Mouse (Mus musculus): ENCODE results near the gene 9130023H24Rik. TPM values are rescaled to one million over a fixed set of nuclear protein-coding genes. Genes with fewer than 3 reads are reported as not detected.

9130023H24Rik gene
- 7.4 and 8.7 TPM in 2 replicates for polyA plus RNA-seq (2014; fragmentation: Nextera tagmentation; extraction: Ambion mirVana)

GRCm38 (mm10) chr7:128237927-128238778, at the start of gene 9130023H24Rik:
Gene 9130023H24Rik (minus strand): TSS chr7:128238031.
- under 1% methylated on average over 67 of the region's 72 CpGs for WGBS

GRCm38 (mm10) chr7:128285060-128285459, 47.2 kb upstream of the 9130023H24Rik start:
- Histone ChIP-seq H3K27ac (no peak overlapping the region), H3K9me3 (ENCODE audit: control insufficient read depth, low read length) (no peaks in the 10 kb centered on the region), H3K27me3 (ENCODE audit: control insufficient read depth, insufficient read depth, low read length) (no peaks in the 10 kb centered on the region), H3K36me3 (replicated peaks; ENCODE audit: control insufficient read depth, insufficient read depth) (peaks cover 25% of the 10 kb centered on the region), H3K4me1 (replicated peaks; ENCODE audit: control insufficient read depth, insufficient read depth, low read length) (no peaks in the 10 kb centered on the region), H3K9ac (no peak overlapping the region), H3K4me3 (replicated peaks; ENCODE audit: low read length) (no peak overlapping the region), H3K4me2 (replicated peaks) (no peak overlapping the region)
- no peak for ATAC-seq (ENCODE audit: low FRiP score)
- DNase-seq (ENCODE audit: low spot score): no peak
- WGBS: 86% methylated on average over 8 of the region's 8 CpGs

More at GRCm38 (mm10) chr7:128237927-128238778, at the start of gene 9130023H24Rik:
- DNase-seq (ENCODE audit: low spot score): peak; percentile 100
- Histone ChIP-seq H3K27me3 (ENCODE audit: control insufficient read depth, insufficient read depth, low read length) (no peaks in the 10 kb centered on the region), H3K36me3 (replicated peaks; ENCODE audit: control insufficient read depth, insufficient read depth) (peaks cover 39% of the 10 kb centered on the region), H3K27ac (peak within 1 kb of the TSS; percentile 99), H3K4me1 (replicated peaks; ENCODE audit: control insufficient read depth, insufficient read depth, low read length) (peaks cover 16% of the 10 kb centered on the region; the same call in 1 of the 2 replicates), H3K4me2 (replicated peaks) (peak within 1 kb of the TSS; percentile 66), H3K9ac (peak within 1 kb of the TSS; percentile 80), H3K4me3 (replicated peaks; ENCODE audit: low read length) (peak within 1 kb of the TSS; percentile 52), H3K9me3 (ENCODE audit: control insufficient read depth, low read length) (no peaks in the 10 kb centered on the region)
- ATAC-seq (ENCODE audit: low FRiP score): peak; percentile 93

GRCm38 (mm10) chr7:128284047-128284446, 46.2 kb upstream of the 9130023H24Rik start:
- H3K9me3 ChIP-seq (ENCODE audit: control insufficient read depth, low read length): no peaks in the 10 kb centered on the region
- H3K9ac ChIP-seq: no peak overlapping the region
- H3K27me3 ChIP-seq (ENCODE audit: control insufficient read depth, insufficient read depth, low read length): no peaks in the 10 kb centered on the region
- DNase-seq (ENCODE audit: low spot score): no peak
- no peak overlapping the region for H3K27ac ChIP-seq
- 46% methylated on average over 5 of the region's 5 CpGs for WGBS
- H3K4me3 ChIP-seq (replicated peaks; ENCODE audit: low read length): no peak overlapping the region
- no peak overlapping the region for H3K4me2 ChIP-seq (replicated peaks)
- no peak for ATAC-seq (ENCODE audit: low FRiP score)
- H3K36me3 ChIP-seq (replicated peaks; ENCODE audit: control insufficient read depth, insufficient read depth): peaks cover 30% of the 10 kb centered on the region
- no peaks in the 10 kb centered on the region for H3K4me1 ChIP-seq (replicated peaks; ENCODE audit: control insufficient read depth, insufficient read depth, low read length)

GRCm38 (mm10) chr7:128282532-128283244, 44.9 kb upstream of the 9130023H24Rik start:
- DNase-seq (ENCODE audit: low spot score): no peak
- WGBS: 10% methylated on average over 7 of the region's 7 CpGs

GRCm38 (mm10) chr7:128281765-128282164, 43.9 kb upstream of the 9130023H24Rik start:
- ATAC-seq (ENCODE audit: low FRiP score) (no peak), DNase-seq (ENCODE audit: low spot score) (no peak)
- Histone ChIP-seq H3K9me3 (ENCODE audit: control insufficient read depth, low read length) (no peaks in the 10 kb centered on the region), H3K4me2 (replicated peaks) (no peak overlapping the region), H3K4me1 (replicated peaks; ENCODE audit: control insufficient read depth, insufficient read depth, low read length) (no peaks in the 10 kb centered on the region), H3K9ac (no peak overlapping the region), H3K36me3 (replicated peaks; ENCODE audit: control insufficient read depth, insufficient read depth) (peaks cover 19% of the 10 kb centered on the region), H3K27me3 (ENCODE audit: control insufficient read depth, insufficient read depth, low read length) (no peaks in the 10 kb centered on the region), H3K4me3 (replicated peaks; ENCODE audit: low read length) (no peak overlapping the region), H3K27ac (no peak overlapping the region)
- WGBS: 81% methylated on average over 11 of the region's 11 CpGs

More at GRCm38 (mm10) chr7:128282532-128283244, 44.9 kb upstream of the 9130023H24Rik start:
- ATAC-seq (ENCODE audit: low FRiP score): no peak
- Histone ChIP-seq H3K4me2 (replicated peaks) (no peak overlapping the region), H3K27me3 (ENCODE audit: control insufficient read depth, insufficient read depth, low read length) (no peaks in the 10 kb centered on the region), H3K36me3 (replicated peaks; ENCODE audit: control insufficient read depth, insufficient read depth) (peaks cover 27% of the 10 kb centered on the region), H3K4me3 (replicated peaks; ENCODE audit: low read length) (no peak overlapping the region), H3K4me1 (replicated peaks; ENCODE audit: control insufficient read depth, insufficient read depth, low read length) (no peaks in the 10 kb centered on the region), H3K27ac (no peak overlapping the region), H3K9me3 (ENCODE audit: control insufficient read depth, low read length) (no peaks in the 10 kb centered on the region), H3K9ac (no peak overlapping the region)

- H3K27ac ChIP-seq: no peak overlapping the region
- H3K9ac ChIP-seq: no peak overlapping the region
- ATAC-seq (ENCODE audit: low FRiP score) (no peak), DNase-seq (ENCODE audit: low spot score) (no peak)
- no peaks in the 10 kb centered on the region for H3K9me3 ChIP-seq (ENCODE audit: control insufficient read depth, low read length)
- H3K36me3 ChIP-seq (replicated peaks; ENCODE audit: control insufficient read depth, insufficient read depth): peaks cover 30% of the 10 kb centered on the region
- 91% methylated on average over 4 of the region's 4 CpGs for WGBS
- H3K4me2 ChIP-seq (replicated peaks): no peak overlapping the region
- H3K4me1 ChIP-seq (replicated peaks; ENCODE audit: control insufficient read depth, insufficient read depth, low read length): no peaks in the 10 kb centered on the region
- no peak overlapping the region for H3K4me3 ChIP-seq (replicated peaks; ENCODE audit: low read length)
- no peaks in the 10 kb centered on the region for H3K27me3 ChIP-seq (ENCODE audit: control insufficient read depth, insufficient read depth, low read length)
Measured at GRCm38 (mm10) chr7:128279750-128280149, 41.9 kb upstream of the 9130023H24Rik start.

GRCm38 (mm10) chr7:128276051-128276450, 38.2 kb upstream of the 9130023H24Rik start:
- Histone ChIP-seq H3K9me3 (ENCODE audit: control insufficient read depth, low read length) (no peaks in the 10 kb centered on the region), H3K27ac (no peak overlapping the region), H3K4me3 (replicated peaks; ENCODE audit: low read length) (no peak overlapping the region), H3K4me1 (replicated peaks; ENCODE audit: control insufficient read depth, insufficient read depth, low read length) (no peaks in the 10 kb centered on the region), H3K4me2 (replicated peaks) (no peak overlapping the region), H3K27me3 (ENCODE audit: control insufficient read depth, insufficient read depth, low read length) (no peaks in the 10 kb centered on the region), H3K9ac (no peak overlapping the region), H3K36me3 (replicated peaks; ENCODE audit: control insufficient read depth, insufficient read depth) (peaks cover 64% of the 10 kb centered on the region)
- WGBS: 96% methylated on average over 6 of the region's 6 CpGs
- DNase-seq (ENCODE audit: low spot score): no peak
- ATAC-seq (ENCODE audit: low FRiP score): no peak

GRCm38 (mm10) chr7:128271496-128271895, 33.7 kb upstream of the 9130023H24Rik start:
- DNase-seq (ENCODE audit: low spot score) (no peak), ATAC-seq (ENCODE audit: low FRiP score) (no peak)
- Histone ChIP-seq H3K4me1 (replicated peaks; ENCODE audit: control insufficient read depth, insufficient read depth, low read length) (no peaks in the 10 kb centered on the region), H3K4me3 (replicated peaks; ENCODE audit: low read length) (no peak overlapping the region), H3K27me3 (ENCODE audit: control insufficient read depth, insufficient read depth, low read length) (no peaks in the 10 kb centered on the region), H3K36me3 (replicated peaks; ENCODE audit: control insufficient read depth, insufficient read depth) (peaks cover 53% of the 10 kb centered on the region), H3K4me2 (replicated peaks) (no peak overlapping the region), H3K9me3 (ENCODE audit: control insufficient read depth, low read length) (no peaks in the 10 kb centered on the region), H3K27ac (no peak overlapping the region), H3K9ac (no peak overlapping the region)
- WGBS: 95% methylated on average over 9 of the region's 9 CpGs

GRCm38 (mm10) chr7:128270431-128270850, 32.6 kb upstream of the 9130023H24Rik start:
- WGBS: 56% methylated on average over 13 of the region's 13 CpGs
- DNase-seq (ENCODE audit: low spot score): no peak
- Histone ChIP-seq H3K9ac (no peak overlapping the region), H3K4me1 (replicated peaks; ENCODE audit: control insufficient read depth, insufficient read depth, low read length) (no peaks in the 10 kb centered on the region), H3K27ac (no peak overlapping the region), H3K4me3 (replicated peaks; ENCODE audit: low read length) (no peak overlapping the region), H3K36me3 (replicated peaks; ENCODE audit: control insufficient read depth, insufficient read depth) (peaks cover 44% of the 10 kb centered on the region), H3K4me2 (replicated peaks) (no peak overlapping the region), H3K9me3 (ENCODE audit: control insufficient read depth, low read length) (no peaks in the 10 kb centered on the region), H3K27me3 (ENCODE audit: control insufficient read depth, insufficient read depth, low read length) (no peaks in the 10 kb centered on the region)
- no peak for ATAC-seq (ENCODE audit: low FRiP score)

Measured in hindbrain, embryonic 14.5 days (tissue).